Mouse (Mus musculus) heart, adult 2 months (tissue): ENCODE data around the gene H2-Q1.

Experiments used
- CTCF ChIP-seq: fragments of 200-600 bp; IDR thresholded peaks from 2 replicates; pipeline ENCODE4 v1.8.1; 2022; ENCODE audit warnings: antibody characterized with exemption, mild to moderate bottlenecking, moderate library complexity
- EP300 ChIP-seq: fragments of 200-500 bp; IDR thresholded peaks from 2 replicates; pipeline ENCODE4 v1.6.1; 2011; ENCODE audit warnings: low read depth, low read length, control low read depth; ENCODE audit not compliant: insufficient read depth
- POLR2A ChIP-seq: fragments of 200-500 bp; IDR thresholded peaks from 2 replicates; pipeline ENCODE4 v1.6.1; 2011; ENCODE audit warnings: mild to moderate bottlenecking, low read depth, low read length, control low read depth; ENCODE audit not compliant: insufficient read depth

DNA sequence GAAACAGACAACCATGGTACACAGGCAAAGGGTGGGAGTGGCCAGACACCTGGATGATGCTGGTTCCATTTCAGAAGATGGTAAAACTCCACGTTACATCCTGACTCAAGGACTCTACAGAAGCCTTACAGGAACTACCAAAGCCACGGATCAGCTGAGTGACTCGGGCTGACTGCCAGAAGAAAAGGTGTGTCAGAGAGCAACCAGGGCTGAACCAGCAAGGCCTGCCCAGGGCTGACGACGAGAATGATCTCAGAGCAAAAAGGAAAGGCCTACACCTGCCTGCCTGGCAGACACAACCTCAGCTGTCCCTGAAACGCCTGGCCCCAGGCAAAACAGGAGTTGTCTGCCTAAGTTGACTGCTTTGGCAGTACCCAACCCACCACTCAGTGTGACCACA is 15.7 kb upstream of the H2-Q1 start:
- TF ChIP-seq CTCF = no peak
- TF ChIP-seq POLR2A = no peak
- no peak for TF ChIP-seq EP300
